Mouse (Mus musculus): ENCODE data around the gene Acsl3.
A peak's percentile ranks its signal among the peaks of the same experiment; 100 is the strongest.

Acsl3 gene

DNA sequence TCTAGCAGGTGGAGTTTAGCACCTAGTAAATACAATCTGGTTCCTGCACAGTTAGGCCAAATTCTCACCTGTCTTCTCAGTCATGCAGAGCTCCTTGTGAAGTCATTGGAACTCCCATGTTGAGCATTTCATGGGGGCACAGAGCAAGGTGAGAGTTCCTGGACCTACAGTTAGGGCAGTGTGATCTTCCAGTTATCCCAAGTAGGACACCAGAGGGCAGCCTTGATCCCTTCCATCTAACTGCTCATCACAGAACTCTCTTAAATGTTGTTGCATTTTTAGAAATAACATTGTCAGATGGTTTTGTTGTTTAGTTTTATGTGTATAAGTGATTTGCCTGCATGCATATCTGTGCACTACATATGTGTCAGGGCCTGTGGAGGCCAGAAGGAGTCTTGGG lies 29.2 kb downstream of the Acsl3 start:
- DNase-seq (ENCODE audit: low spot score in 2 of 2) = no peak

DNA sequence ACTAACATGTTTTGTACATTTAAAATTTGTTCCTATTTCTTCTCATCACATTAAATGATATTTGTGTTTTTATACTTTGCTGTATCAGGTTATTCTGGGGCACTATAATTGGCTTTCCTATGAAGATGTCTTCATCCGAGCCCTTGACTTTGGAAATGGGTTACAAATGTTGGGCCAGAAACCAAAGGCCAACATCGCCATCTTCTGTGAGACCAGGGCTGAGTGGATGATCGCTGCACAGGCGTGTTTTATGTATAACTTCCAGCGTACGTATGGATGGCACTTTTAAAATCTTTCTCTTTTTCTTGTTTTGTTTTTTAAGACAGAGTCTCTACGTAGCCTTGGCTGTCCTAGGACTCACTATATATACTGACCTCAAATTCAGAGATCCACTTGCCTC lies 30.5 kb downstream of the Acsl3 start:
- DNase-seq (ENCODE audit: low spot score in 2 of 2) = no peak

DNA sequence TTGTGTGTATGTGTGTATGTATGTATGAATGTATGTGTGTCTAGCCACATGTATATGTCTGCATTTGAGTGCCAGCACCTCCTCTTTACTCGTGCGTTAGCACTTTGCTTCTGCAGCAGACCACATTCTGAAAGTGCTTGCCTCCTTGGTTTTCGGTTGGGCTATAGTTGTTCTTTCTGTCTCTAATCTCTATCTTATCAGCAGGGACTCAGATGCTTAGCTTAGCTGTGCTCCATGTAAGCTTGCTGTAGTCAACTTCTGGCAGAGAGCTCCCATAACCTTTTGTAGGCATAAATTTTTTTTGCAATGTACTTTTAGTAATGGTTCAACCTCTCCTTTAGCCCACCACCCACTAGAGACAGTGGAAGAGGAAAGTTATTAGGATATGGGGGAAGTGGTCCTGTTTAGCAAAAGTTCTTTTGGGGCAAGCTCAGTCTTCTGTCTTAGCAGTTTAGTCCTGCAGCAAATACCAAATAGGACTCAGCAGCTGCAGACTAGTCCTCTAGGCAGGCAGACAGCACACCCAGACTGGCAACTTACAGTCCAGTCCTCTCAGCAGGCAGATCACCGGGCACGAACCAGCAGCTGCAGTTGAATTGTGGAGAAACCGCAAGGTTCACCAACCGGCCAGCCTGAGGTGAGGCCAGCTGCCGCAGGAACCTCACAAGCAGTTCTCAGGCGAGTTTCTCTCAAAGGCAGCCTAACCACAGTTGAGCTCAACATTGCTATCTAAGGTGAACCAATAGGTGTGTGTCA lies 37.1 kb downstream of the Acsl3 start:
- no peak for DNase-seq (ENCODE audit: low spot score in 2 of 2)

DNA sequence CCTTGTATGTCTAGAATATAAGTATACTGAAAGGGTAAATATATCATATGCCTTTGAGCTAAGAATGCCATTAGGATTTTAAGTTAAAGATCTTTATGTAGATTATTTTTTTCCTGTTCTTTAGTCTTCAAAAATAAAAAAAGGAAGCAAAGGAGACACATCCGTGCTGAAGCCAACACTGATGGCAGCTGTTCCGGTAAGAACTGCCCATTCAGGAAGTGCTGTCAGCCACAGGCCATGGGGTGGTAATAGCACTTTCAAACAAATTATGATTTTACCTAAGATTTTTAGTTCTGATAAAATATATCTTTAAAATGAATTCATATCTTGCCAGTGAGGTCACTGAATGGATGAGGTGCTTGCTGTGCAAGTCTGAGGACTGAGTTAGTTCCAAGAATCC lies 38.7 kb downstream of the Acsl3 start:
- no peak for DNase-seq (ENCODE audit: low spot score in 2 of 2)

DNA sequence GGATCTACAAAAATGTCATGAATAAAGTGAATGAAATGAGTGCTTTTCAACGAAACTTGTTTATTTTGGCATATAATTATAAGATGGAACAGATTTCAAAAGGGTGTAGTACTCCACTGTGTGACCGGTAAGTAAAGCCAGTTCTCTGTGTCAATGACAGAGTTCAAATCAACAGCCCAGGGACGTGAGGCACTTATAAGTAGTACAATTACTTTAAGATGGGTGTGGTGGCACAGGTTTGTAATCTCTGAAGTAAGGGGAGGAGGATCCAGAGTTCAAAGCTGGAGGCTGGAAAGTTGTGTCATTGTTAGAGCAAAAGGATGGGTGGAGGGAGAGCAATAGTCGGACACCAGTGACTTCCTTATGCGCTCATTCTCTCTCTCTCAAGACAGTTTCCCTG lies 39.3 kb downstream of the Acsl3 start:
- no peak for DNase-seq (ENCODE audit: low spot score in 2 of 2)

DNA sequence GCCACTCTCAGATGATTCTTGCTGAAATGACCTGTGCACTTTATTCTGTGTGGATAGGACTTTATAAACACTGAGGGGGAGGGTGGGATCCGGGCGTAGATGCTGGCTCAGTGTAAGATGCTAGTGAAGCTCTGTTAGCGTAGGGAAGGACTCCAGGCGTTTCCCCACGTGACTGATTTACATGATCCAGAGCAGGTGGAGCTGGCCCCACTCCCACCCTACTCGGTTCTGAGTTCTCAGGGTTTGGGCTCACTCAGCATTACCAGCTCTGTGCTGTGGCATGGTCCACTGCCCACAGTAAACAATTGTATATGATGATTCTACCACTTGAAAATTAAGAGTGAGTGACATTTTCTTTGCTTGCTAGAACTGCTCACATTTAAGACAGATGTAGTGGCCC lies 40.5 kb downstream of the Acsl3 start:
- DNase-seq (ENCODE audit: low spot score in 2 of 2) = no peak

DNA sequence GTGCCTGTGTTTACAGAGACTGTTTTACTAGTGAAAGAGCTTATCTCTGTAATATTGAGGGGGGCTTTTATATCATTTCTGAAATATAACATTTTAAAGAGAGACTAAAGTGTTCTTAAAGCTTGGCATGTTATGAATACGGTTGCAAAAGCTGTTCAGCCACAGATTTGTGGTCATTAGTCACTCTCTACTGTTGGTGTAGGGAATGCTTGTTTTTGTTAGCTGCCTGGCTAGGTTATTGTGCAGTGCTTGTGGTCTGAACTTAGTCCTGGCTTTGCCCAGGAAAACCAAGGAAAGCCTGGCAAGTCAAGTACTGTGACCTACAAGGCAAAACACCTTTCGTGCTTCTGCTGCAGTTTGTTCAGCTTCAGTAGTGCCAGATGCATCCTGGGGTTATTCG lies 44.1 kb downstream of the Acsl3 start:
- DNase-seq (ENCODE audit: low spot score in 2 of 2) = no peak

DNA sequence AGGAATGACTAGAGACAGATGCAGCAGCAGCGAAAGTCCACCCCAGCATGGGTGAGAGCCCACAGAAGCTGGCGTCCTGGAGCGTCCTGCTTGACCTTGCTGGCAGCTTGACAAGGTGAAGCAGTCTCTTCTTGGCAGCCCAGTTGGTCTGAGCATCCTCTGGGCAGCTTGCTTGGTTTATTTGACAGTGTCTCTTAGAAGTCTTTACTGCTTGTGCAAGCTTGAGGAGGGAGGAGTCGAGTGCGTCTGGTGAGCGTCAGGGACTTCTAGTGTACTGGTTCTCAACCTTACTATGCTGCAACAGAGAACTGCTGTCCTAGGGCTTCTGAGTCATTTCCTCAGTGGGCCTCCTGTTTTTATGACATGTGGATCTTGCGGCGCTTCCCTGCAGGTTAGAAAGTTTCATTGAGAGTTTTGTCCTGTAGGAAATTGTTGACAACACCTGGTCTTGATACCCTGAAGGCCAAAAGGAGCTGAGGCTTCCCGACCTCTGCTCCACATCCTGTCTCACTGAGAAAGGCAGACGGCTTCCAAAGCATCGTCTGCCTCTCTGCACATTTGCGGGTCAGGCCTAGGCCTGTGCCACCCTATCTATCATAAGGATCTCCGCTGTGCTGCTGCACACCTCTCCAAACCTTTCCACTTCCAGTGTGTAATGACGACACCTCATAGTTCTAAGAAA lies 44.8 kb downstream of the Acsl3 start:
- DNase-seq (ENCODE audit: low spot score in 2 of 2) = no peak

DNA sequence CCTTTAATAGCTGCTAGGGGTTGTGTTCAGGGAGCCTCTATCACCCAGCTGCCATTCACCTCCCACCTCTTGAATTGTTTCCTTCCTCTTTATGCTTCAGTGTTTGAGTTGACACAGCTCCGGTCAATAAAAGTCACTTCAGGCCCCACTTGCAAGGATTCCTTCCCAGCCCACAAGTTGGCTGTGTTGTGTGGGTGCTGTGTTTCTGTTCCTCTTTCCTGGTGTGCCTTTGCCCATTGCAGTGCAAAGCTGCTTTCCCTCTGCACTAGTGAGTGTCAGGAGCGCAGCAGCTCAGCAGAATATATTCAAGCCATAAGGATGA lies 45.3 kb downstream of the Acsl3 start:
- no peak for DNase-seq (ENCODE audit: low spot score in 2 of 2)

DNA sequence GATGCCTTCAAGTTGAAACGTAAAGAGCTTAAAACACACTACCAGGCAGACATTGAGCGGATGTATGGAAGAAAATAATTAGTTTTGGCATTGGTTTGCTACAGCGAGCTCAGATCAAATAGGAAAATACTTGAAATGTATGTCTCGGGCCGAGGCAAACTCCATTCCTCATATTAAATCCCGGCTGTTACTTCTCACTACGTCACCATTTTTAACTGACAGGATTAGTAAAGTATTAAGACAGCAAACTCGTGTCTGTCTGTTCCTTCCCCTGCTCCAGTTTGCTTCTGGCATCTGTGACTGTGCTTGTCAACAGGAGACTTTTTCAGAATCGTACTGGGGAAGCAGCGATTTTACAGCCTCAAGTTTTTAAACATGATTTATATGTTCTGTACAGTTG lies 48.7 kb downstream of the Acsl3 start:
- no peak for DNase-seq (ENCODE audit: low spot score in 2 of 2)

DNA sequence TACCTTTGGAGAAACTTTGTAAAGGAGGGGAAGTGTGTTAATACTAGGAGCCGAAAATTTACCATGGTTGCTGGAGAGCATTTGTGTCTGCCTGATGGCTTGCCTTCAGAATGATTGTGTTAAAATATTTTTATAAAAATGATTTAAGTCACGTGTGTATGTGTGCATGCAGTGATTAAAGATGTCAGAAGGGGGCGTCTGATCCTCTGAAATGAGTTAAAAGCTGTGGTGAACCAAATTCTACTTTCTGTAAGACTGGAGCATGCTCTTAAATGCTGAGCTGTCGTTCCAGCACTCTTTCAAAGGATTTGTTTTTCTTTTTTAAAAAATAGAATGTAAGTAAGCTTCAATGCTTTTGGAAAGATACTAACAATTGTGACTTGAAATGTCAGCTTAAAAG lies 49.7 kb downstream of the Acsl3 start:
- peak in 1 of 2 experiments; percentile 25 for DNase-seq (ENCODE audit: low spot score in 2 of 2)

DNA sequence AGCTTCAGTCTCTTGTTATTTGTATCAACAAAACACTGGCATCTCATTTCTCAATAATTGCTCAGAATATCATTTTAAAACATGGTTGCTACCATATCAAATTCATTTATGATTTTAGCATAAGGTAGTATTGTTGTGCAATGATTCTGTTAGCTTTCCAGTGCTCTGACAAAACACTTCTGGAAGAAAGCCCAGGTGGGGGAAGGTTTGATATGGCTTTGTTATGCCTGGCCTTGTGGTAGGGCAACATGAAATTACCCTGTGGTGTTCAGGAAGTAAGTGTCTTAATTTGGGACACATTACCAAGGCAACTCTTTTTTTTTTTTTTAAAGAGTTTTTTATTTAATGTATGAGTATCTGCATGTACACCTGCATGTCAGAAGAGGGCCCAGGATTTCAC lies 52.4 kb downstream of the Acsl3 start:
- no peak for DNase-seq (ENCODE audit: low spot score in 2 of 2)

DNA sequence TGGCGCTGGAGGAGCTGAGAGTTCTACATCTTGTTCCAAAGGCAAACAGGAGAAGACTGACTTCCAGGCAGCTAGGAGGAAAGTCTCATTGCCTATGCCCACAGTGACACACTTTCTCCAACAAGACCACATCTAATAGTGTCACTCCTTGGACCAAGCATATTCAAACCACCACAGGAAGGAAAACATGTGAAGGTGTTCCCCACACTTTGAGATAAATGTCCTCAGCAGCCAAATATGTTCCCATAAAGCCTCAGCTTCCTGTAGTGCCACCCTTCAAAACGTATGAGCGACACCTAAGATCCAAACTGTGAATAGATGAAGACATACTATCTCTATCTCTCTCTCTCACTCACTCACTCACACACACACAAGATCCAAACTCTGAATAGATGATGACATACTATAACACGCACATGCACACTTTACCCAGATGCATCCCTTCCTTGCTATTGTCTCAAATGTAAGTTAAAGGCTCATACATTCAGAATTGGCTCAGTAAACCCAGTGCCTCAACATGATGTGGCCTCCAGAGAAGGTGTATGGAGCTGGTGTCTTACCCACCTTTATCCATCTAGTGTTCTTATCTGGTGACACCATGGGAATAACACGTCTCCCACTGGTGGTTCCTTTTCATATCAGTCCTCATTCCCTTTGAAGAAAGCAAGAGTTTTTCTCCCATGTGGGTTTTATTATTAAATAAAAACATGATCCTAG lies 53.1 kb downstream of the Acsl3 start:
- no peak for DNase-seq (ENCODE audit: low spot score in 2 of 2)

DNA sequence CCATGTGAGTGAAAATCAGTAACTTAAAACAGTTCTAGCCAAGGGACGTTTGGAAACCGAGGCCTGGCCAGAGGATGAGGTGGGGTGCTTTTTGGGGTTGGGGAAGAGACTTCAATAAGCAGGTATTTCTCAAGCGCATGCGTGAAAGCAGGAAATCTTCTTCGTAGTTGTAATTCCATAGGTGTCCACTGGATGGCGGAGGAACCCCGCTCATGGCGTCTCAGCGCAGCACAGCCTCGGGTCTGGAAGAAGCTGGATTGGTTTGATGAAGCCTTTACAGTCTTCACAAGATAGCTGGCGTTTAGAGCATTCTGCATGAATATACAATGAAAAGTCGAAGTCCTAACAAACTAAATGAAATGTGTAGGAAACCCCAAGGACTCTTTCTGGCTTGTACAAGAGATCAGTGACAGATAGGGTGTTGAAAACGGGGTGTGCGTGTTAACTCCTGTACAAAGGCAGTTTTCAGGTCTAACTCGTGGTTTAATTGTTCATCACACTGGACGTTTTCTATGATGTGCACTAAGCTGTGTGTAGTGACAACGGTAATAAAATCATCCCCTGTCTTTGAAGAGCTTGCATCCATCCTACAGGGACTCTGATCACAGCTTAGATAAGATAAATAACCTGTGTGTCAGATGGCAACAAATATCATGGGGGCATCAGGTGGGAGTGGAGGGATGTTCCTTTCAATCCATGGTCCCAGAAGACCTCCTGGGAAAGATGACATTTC lies 67.0 kb downstream of the Acsl3 start:
- DNase-seq (ENCODE audit: low spot score in 2 of 2) = peak; percentile 66 to 75

DNA sequence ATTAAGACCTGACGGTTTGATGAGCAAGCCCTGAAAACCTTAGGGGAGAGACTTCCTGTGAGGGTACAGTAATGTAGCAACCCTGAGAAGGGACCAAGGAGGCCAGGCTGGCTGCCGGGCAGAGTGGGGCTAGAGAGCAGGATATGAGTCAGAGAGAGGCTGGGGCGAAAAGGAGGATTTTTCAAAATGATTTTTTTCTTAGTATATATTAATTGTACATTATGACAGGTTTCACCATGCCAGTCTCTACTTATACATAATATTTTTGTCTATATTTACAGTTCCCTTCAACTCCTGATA lies 67.5 kb downstream of the Acsl3 start:
- DNase-seq (ENCODE audit: low spot score in 2 of 2) = no peak

DNA sequence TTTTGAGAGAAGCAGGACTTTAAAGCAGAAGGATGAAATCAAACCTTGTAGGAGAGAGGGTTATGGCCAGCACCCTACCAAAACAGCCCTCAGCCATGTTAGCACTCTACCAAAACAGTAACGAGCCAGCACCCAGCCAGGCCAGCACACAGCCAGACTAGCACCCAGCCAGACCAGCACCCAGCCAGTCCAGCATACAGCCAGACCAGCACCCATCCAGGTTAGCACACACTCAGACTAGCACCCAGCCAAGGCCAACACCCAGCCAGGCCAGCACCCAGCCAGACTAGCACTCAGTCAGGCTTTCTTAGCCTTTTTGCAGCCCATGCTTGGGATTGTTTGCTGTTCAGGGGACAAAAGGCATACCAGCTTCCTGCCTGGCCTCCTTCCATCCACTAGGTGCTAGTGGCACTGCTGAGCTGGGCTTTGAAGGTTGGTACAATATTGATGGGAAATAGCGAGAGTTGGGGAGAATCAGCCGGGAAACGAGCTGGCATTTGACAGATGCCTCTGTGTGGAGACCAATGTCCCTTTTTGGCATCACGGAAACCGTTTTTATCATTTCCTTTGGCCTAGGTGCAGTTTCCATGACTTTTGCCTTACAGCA lies 68.1 kb downstream of the Acsl3 start:
- DNase-seq (ENCODE audit: low spot score in 2 of 2) = no peak

DNA sequence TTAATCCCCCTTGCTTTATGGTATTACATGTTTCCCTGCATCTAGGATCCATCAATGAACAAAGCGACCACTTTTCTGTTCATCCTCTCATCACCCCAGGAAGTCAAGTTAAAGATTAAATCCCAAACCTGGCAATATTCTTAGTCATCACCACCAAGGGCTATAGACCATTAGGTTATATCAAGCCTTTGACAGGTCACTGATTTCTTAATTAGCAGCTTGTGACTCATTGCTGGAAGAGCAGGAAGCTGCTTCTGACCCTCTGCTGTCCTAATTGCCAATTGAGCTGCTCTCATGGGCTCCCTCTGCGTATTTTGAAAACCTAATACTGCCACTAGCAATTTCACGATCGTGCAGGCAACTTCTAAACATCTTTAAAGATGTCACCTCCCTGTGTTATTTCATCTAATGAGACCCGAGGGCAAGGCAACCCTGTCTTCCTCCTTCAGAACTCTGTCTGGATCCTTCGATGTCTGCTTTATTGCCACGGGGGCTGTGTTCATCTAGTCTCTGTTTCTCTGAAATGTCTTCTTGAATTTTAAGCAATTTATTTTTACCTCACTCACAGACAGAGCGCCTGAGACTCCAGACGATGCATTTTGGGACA lies 72.6 kb downstream of the Acsl3 start:
- DNase-seq (ENCODE audit: low spot score in 2 of 2) = no peak

DNA sequence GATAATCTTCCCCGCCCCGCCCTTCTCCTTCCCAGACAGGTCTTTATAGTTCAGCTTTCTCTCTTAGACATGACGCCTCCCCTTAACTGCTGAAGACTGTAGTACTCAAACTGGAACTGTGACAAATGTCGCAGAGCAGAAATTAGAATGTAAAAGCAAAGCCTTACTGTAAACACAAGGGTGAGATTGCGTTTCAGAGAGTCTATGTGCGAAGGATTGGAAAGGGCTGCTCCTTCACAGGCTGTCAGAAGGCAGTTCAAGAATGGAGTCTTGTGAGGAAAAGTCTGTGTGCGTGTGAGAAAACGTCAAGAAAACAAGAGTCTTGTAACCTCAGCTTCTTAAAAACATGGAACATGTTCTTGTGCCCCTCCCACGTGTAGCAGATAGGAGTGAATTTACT lies 74.7 kb downstream of the Acsl3 start:
- DNase-seq (ENCODE audit: low spot score in 2 of 2) = no peak

DNA sequence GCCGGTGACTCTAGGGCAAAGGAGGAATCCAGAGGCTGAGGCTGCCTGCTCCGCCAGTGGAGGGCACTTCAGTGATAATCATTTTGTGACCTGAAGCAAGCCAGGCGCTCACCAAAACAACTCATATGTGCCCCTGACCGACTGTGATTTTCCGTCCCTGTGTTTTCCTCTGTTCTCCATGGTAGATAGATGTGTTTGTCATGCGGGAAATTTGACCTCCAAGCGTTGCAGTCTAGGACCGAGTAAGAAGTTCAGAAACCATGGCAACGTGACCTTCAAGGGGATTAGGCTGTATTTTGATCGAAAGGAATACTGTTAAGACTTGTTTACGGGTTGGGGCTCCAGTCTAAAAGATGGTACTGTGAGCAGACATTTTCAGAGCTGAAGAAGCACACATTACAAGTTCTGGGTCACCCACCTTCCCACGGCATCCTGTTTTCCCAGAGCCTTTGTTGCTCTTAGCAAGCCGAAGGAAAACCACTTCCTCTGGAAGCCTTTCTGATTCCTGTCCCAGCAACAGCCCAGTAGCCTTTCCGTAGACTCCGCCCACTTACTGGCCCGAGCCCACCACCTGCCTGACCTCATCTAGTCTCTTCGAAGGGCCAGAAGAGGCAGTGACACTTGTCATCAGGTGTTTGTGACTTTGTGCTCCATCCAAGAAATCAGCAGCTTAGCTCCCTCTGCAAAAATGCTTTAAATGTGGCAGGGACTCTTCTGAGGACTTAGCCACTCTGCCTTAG lies 76.8 kb downstream of the Acsl3 start:
- DNase-seq (ENCODE audit: low spot score in 2 of 2) = no peak

DNA sequence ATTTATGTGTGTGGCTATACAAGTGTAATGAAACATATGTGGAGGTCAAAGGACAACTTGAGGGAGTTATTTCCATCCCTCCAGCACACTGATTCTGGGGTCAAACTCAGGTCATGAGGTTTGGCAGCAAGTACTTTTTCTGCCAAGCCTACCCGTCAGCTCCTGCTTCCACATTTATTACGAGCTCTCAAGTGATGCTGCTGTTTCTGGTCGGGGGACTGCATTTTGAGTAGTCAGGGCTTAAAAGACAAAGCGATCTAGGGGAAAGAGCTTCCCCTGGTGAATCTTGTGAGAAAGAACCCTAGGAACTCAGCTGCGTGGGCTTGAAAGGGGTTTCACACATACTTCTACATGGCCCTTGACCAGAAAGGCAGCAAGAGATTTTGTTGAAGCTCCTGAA lies 80.0 kb downstream of the Acsl3 start:
- no peak for DNase-seq (ENCODE audit: low spot score in 2 of 2)

DNA sequence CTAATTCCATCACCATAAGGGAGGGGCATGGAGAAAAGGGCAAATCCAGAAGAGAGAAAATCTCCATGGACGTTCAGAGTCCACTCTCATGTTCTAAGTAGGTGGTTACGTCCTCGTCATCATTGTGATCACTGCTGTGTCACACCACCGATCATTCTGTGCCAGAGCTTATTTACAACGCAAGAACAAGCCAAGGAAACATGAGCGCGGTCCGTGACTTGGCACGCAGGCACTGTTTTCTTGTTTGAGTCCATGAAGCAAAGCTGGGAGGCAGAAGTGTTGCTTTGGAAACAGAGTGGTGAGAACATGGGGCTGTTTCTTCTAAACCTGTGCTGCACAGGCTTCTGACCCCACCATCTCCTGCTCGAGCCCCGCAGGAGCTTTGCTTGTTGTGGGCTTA lies 83.1 kb downstream of the Acsl3 start:
- peak in 1 of 2 experiments; percentile 20 for DNase-seq (ENCODE audit: low spot score in 2 of 2)

Measured in right cerebral cortex, postnatal 36 days (tissue).